Mouse (Mus musculus): ENCODE results near the gene Reps1. TPM values are rescaled to one million over a fixed set of nuclear protein-coding genes. Genes with fewer than 3 reads are reported as not detected.

Reps1 gene
- polyA plus RNA-seq, 1 experiment from 2014 or later = 14.5 TPM

Other genes starting within 250 kb of the Reps1 start
- 2.7 and 3.4 TPM in 2 replicates for gene Heca, start 107.8 kb upstream of the Reps1 start, polyA plus RNA-seq (2016; fragmentation: Nextera tagmentation; extraction: Ambion mirVana)
- gene Abracl, start 32.6 kb upstream of the Reps1 start, polyA plus RNA-seq (2016; fragmentation: Nextera tagmentation; extraction: Ambion mirVana) = 77.1 and 78.9 TPM in 2 replicates
- 0.21 TPM in 1 of 2 replicates, not detected in the other for gene Ect2l, start 155.0 kb downstream of the Reps1 start, polyA plus RNA-seq (2016; fragmentation: Nextera tagmentation; extraction: Ambion mirVana)
- 6.5 and 6.6 TPM in 2 replicates for gene Ccdc28a, start 179.1 kb downstream of the Reps1 start, polyA plus RNA-seq (2016; fragmentation: Nextera tagmentation; extraction: Ambion mirVana)

Measured in liver, embryonic 12.5 days (tissue).